Mouse (Mus musculus): ENCODE measurements around the gene Spred1. TPM values are rescaled to one million over a fixed set of nuclear protein-coding genes. Genes with fewer than 3 reads are reported as not detected.

The Spred1 gene
- total RNA-seq, 1 experiment, result 44.7 TPM

- H3K4me1 ChIP-seq (ENCODE audit: control insufficient read depth in 2 of 2, insufficient read depth in 2 of 2, low read length in 2 of 2, poor library complexity in 1 of 2), result peaks cover 3% of the 10 kb centered on the region in 2 experiments; a peak in 2 of 4 replicates
- in situ Hi-C loops (cut with MboI; ENCODE audit: low sequenced_read_pairs in 2 of 2, unreplicated experiment in 2 of 2), result no loop called here
- H3K36me3 ChIP-seq (ENCODE audit: control insufficient read depth, insufficient read depth, low read length, poor library complexity, severe bottlenecking), result no peaks in the 10 kb centered on the region
- H3K27ac ChIP-seq (ENCODE audit: insufficient read depth, low read depth, low read length, poor library complexity, severe bottlenecking), result no peak overlapping the region
- no peak overlapping the region for H3K9ac ChIP-seq (ENCODE audit: insufficient read depth, low read depth, low read length, poor library complexity, severe bottlenecking)
- H3K4me3 ChIP-seq (ENCODE audit: insufficient read depth in 1 of 2, low read depth in 1 of 2, low read length in 2 of 2, poor library complexity in 1 of 2, severe bottlenecking in 1 of 2), result no peak overlapping the region
- DNase-seq (ENCODE audit: low read depth, low spot score), result no peak
- no peak for TF ChIP-seq ZC3H11A (IDR thresholded peaks at IDR 0.05; ENCODE audit: borderline replicate concordance, low read depth, low read length)
- TF ChIP-seq HCFC1 (IDR thresholded peaks at IDR 0.05; ENCODE audit: borderline replicate concordance, insufficient read depth, low read length), result no peak
- no peak for TF ChIP-seq ZNF384 (IDR thresholded peaks at IDR 0.05; ENCODE audit: low read depth, low read length)
- no peak for TF ChIP-seq MAFK (IDR thresholded peaks at IDR 0.05; ENCODE audit: insufficient read depth, low read depth, low read length)
- no peak for TF ChIP-seq CHD2 (IDR thresholded peaks at IDR 0.05; ENCODE audit: low read depth, low read length)
- H3K9me3 ChIP-seq (ENCODE audit: control insufficient read depth, insufficient read depth, low read depth, low read length), result no peaks in the 10 kb centered on the region
These were observed 31.1 kb upstream of the Spred1 start for GRCm38 (mm10) chr2:117090061-117090460.

GRCm38 (mm10) chr2:117092946-117093401 lies 28.2 kb upstream of the Spred1 start:
- H3K9me3 ChIP-seq (ENCODE audit: control insufficient read depth, insufficient read depth, low read depth, low read length), result no peaks in the 10 kb centered on the region
- H3K4me1 ChIP-seq (ENCODE audit: control insufficient read depth in 2 of 2, insufficient read depth in 2 of 2, low read length in 2 of 2, poor library complexity in 1 of 2), result peaks cover 3% of the 10 kb centered on the region in 2 experiments; a peak in 2 of 4 replicates
- H3K9ac ChIP-seq (ENCODE audit: insufficient read depth, low read depth, low read length, poor library complexity, severe bottlenecking), result no peak overlapping the region
- no peak overlapping the region for H3K27ac ChIP-seq (ENCODE audit: insufficient read depth, low read depth, low read length, poor library complexity, severe bottlenecking)
- no peak for DNase-seq (ENCODE audit: low read depth, low spot score)
- TF ChIP-seq HCFC1 (IDR thresholded peaks at IDR 0.05; ENCODE audit: borderline replicate concordance, insufficient read depth, low read length) (no peak), CHD2 (IDR thresholded peaks at IDR 0.05; ENCODE audit: low read depth, low read length) (no peak), MAFK (IDR thresholded peaks at IDR 0.05; ENCODE audit: insufficient read depth, low read depth, low read length) (no peak), ZC3H11A (IDR thresholded peaks at IDR 0.05; ENCODE audit: borderline replicate concordance, low read depth, low read length) (no peak), ZNF384 (IDR thresholded peaks at IDR 0.05; ENCODE audit: low read depth, low read length) (no peak)
- H3K4me3 ChIP-seq (ENCODE audit: insufficient read depth in 1 of 2, low read depth in 1 of 2, low read length in 2 of 2, poor library complexity in 1 of 2, severe bottlenecking in 1 of 2), result no peak overlapping the region
- in situ Hi-C loops (cut with MboI; ENCODE audit: low sequenced_read_pairs in 2 of 2, unreplicated experiment in 2 of 2), result no loop called here
- H3K36me3 ChIP-seq (ENCODE audit: control insufficient read depth, insufficient read depth, low read length, poor library complexity, severe bottlenecking), result no peaks in the 10 kb centered on the region

- in situ Hi-C loops (cut with MboI; ENCODE audit: low sequenced_read_pairs in 2 of 2, unreplicated experiment in 2 of 2), result no loop called here
- H3K4me1 ChIP-seq (ENCODE audit: control insufficient read depth in 2 of 2, insufficient read depth in 2 of 2, low read length in 2 of 2, poor library complexity in 1 of 2), result peaks cover 3% of the 10 kb centered on the region in 2 experiments; a peak in 2 of 4 replicates
- no peak for DNase-seq (ENCODE audit: low read depth, low spot score)
- no peak overlapping the region for H3K27ac ChIP-seq (ENCODE audit: insufficient read depth, low read depth, low read length, poor library complexity, severe bottlenecking)
- H3K9me3 ChIP-seq (ENCODE audit: control insufficient read depth, insufficient read depth, low read depth, low read length), result no peaks in the 10 kb centered on the region
- no peaks in the 10 kb centered on the region for H3K36me3 ChIP-seq (ENCODE audit: control insufficient read depth, insufficient read depth, low read length, poor library complexity, severe bottlenecking)
- no peak overlapping the region for H3K9ac ChIP-seq (ENCODE audit: insufficient read depth, low read depth, low read length, poor library complexity, severe bottlenecking)
- TF ChIP-seq MAFK (IDR thresholded peaks at IDR 0.05; ENCODE audit: insufficient read depth, low read depth, low read length) (no peak), ZNF384 (IDR thresholded peaks at IDR 0.05; ENCODE audit: low read depth, low read length) (no peak), HCFC1 (IDR thresholded peaks at IDR 0.05; ENCODE audit: borderline replicate concordance, insufficient read depth, low read length) (no peak), CHD2 (IDR thresholded peaks at IDR 0.05; ENCODE audit: low read depth, low read length) (no peak), ZC3H11A (IDR thresholded peaks at IDR 0.05; ENCODE audit: borderline replicate concordance, low read depth, low read length) (no peak)
- no peak overlapping the region for H3K4me3 ChIP-seq (ENCODE audit: insufficient read depth in 1 of 2, low read depth in 1 of 2, low read length in 2 of 2, poor library complexity in 1 of 2, severe bottlenecking in 1 of 2)
These were observed 25.7 kb upstream of the Spred1 start for GRCm38 (mm10) chr2:117095491-117095890.

- Histone ChIP-seq H3K9ac (ENCODE audit: insufficient read depth, low read depth, low read length, poor library complexity, severe bottlenecking) (no peak overlapping the region), H3K9me3 (ENCODE audit: control insufficient read depth, insufficient read depth, low read depth, low read length) (no peaks in the 10 kb centered on the region), H3K36me3 (ENCODE audit: control insufficient read depth, insufficient read depth, low read length, poor library complexity, severe bottlenecking) (no peaks in the 10 kb centered on the region), H3K4me3 (ENCODE audit: insufficient read depth in 1 of 2, low read depth in 1 of 2, low read length in 2 of 2, poor library complexity in 1 of 2, severe bottlenecking in 1 of 2) (no peak overlapping the region), H3K27ac (ENCODE audit: insufficient read depth, low read depth, low read length, poor library complexity, severe bottlenecking) (no peak overlapping the region), H3K4me1 (ENCODE audit: control insufficient read depth in 2 of 2, insufficient read depth in 2 of 2, low read length in 2 of 2, poor library complexity in 1 of 2) (peaks cover 3% of the 10 kb centered on the region in 2 experiments; a peak in 2 of 4 replicates)
- TF ChIP-seq ZC3H11A (IDR thresholded peaks at IDR 0.05; ENCODE audit: borderline replicate concordance, low read depth, low read length) (no peak), ZNF384 (IDR thresholded peaks at IDR 0.05; ENCODE audit: low read depth, low read length) (no peak), CHD2 (IDR thresholded peaks at IDR 0.05; ENCODE audit: low read depth, low read length) (no peak), HCFC1 (IDR thresholded peaks at IDR 0.05; ENCODE audit: borderline replicate concordance, insufficient read depth, low read length) (no peak), MAFK (IDR thresholded peaks at IDR 0.05; ENCODE audit: insufficient read depth, low read depth, low read length) (no peak)
- DNase-seq (ENCODE audit: low read depth, low spot score), result no peak
- in situ Hi-C loops (cut with MboI; ENCODE audit: low sequenced_read_pairs in 2 of 2, unreplicated experiment in 2 of 2), result no loop called here
These were observed 23.9 kb upstream of the Spred1 start for GRCm38 (mm10) chr2:117097305-117097704.
